Mouse (Mus musculus): ENCODE measurements around the gene Olfr694.
"Not testable (repeated sequence)": the region's sequence is repeated elsewhere in the genome, so short reads cannot be mapped to it uniquely, and the experiment has no call there.

Olfr694 gene

DNA sequence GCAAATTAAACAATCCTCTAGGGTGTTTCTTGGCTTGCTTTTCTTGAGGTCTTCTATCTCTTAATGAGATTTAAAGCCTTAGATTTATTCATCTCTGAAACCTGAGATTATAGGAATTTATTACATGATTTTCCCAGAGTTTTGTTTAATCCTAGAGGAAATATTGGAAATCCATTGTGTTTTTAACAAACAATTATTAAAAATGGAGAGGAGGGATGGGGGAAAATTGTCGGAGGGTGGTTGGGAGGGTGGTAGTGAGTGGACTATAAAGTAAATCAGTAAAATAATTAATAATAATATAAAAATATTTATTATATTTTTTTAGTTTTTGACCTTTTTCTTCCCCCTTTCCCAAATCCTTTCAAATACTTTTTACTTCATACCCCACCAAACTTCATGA lies at the start of gene Olfr694:
Gene Olfr694, minus strand, starts transcription at position 101 of the 400 bp plus-strand sequence.
- DNase-seq (ENCODE audit: low spot score): no peak

DNA sequence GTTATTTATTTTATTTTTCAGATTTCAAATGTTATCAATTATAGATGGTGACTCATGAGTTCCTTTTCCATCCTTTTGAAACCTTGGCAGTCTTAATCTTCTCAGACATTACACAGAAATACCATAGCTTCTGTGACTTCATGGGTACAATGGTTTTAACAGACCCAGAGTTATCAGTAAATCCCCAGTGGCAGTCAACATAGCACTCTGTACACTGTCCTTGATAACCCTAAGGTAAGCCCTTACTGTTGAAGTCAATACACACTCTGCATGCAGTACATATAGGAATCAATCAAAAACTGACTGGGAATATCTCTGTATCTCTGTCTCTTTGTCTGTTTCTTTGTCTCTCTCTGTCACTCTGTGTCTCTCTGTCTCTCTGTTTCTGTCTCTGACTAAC lies 45.4 kb upstream of the Olfr694 start:
- DNase-seq (ENCODE audit: low spot score): no peak

DNA sequence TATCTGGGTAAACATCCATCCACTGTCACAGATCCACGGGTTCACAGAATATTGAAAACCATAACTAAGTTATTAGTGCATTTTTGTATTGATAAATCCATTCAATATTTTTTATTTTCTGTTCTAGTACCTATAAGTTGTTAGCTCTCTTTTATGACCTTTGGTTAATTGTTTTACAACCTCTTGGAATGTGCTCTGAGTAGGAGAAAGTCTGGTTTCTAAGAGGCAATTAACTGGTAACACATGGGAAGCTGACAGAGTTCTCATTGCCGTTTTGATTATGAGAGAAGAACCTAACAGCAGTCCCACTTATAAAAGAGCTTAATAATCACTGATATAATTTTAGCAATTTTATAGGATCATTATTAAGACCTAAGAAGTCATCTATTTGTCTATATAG lies 42.1 kb upstream of the Olfr694 start:
- no peak for DNase-seq (ENCODE audit: low spot score)

DNA sequence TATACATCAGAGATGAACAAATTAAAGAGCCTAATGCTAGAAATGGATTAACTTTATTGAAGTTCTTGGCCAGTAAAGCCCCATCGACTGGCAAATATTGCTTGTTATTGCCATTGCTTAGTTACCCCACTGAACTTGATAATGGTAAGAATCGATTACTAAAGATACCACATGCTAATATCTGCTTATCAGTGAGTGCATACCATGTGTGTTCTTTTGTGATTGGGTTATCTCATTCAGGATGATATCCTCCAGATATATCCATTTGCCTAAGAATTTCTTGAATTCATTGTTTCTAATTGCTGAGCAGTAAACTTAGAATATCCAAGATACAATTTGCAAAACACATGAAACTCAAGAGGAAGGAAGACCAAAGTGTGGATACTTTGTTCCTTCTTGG lies 34.0 kb upstream of the Olfr694 start:
- DNase-seq (ENCODE audit: low spot score): not testable (repeated sequence)

DNA sequence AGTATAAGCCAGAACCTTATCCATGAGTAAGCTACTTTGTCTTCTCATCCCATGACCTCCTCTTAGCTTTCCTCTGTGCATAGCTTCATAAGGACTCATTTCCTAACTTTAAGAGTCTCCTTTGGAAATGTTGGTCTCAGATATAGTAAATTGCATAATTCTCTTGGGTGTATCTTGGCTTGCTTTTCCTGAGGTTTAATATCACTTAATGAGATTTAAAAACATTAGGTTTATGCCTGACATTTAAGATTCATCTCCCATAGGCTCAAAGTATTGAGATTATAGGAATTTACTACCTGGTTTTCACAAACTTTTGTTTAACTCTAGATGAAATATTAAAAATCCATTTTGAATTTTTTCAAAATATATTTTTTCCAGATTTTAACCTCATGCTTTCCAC lies 24.7 kb upstream of the Olfr694 start, which contains the start of gene Olfr695:
Gene Olfr695, minus strand, starts transcription at position 101 of the 400 bp plus-strand sequence.
- no peak for DNase-seq (ENCODE audit: low spot score)

DNA sequence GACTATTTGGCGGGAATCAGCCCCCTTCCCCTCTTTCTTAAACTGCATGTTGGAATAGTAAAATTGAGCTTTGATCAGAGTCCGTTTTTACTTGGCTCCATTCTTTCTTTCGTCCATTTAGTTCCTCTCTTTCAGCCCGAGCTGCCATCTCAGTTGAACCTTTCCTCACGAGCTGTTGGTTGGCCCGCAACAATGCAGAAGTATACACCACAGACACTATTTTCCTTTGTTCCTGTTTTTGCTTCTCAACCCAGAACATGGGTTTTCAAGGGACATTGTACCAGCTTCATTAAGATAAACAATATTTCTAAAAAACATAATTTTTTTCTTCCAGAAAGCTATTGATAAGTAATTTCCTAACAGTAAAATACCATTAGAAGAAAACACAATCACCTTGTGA lies 19.8 kb upstream of the Olfr694 start:
- DNase-seq (ENCODE audit: low spot score): no peak

DNA sequence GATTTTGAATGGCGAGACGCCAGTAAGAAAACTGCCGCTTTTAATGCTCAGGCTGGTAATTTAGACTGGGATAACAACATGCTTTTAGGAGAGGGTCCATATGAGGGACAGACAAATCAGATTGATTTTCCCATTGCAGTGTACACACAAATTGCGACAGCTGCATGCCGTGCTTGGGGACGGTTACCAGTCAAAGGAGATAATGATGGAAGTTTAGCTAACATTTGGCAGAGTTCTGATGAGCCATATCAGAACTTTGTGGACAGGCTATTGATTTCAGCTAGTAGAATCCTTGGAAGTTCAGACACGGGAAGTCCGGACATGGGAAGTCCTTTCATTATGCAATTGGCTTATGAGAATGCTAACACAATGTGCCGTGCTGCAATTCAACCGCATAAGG lies 16.1 kb upstream of the Olfr694 start:
- DNase-seq (ENCODE audit: low spot score): not testable (repeated sequence)

DNA sequence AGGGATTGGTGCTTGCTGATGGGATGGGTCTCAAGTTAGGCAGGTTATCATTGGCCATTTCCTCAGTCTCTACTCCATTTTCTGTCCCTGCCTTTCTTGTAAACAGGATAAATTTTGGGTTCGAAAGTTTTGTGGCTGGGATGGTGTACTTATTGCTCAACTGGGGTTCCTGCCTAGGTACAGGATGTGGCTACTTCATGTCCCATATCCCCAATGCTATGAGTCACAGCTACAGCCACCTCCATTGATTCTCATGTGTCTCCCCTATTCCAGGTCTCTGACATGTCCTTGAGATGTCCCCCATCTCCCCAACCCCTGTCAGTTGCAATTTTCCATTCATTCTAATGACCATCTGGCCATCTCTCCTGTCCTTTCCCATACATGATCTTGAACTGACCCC lies 5.3 kb upstream of the Olfr694 start:
- no peak for DNase-seq (ENCODE audit: low spot score)

DNA sequence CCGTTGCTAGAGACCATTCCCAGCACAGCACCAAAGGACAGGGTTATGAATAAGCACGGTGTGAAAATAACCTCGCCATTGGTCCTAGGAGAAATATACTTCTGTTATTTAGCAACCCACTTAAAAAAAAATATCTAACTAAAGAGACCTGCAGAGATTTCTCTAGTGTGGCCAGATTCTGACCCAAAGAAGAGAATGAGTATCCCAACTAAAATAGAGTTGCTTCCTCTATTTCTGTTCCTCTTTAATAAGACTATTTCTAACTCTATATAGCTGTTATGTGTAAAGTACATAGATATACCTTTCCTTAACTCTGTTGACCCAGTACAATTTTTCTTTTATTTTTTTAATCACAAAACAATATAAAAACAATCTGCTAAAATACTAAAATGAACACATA lies 1.4 kb upstream of the Olfr694 start:
- no peak for DNase-seq (ENCODE audit: low spot score)

DNA sequence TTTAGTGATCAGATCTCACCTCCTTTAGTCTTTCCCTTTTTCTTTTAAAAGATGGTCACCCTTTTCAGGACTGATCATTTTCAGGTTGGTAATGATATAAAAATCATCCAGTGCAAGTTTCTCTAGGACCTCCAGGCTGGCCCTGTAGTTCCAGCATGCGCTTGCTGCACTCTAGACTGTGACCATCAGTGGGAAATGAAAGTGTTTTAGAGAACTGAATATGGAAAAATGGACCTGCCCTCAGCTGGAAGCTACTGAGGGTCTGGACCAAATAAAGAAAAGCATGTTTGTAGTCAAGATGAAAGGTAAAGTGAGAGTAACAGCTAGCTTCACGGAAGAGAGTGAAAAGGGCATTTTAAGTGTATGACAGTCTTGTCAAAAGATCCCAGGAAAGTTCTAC lies 6.2 kb downstream of the Olfr694 start:
- DNase-seq (ENCODE audit: low spot score): no peak

DNA sequence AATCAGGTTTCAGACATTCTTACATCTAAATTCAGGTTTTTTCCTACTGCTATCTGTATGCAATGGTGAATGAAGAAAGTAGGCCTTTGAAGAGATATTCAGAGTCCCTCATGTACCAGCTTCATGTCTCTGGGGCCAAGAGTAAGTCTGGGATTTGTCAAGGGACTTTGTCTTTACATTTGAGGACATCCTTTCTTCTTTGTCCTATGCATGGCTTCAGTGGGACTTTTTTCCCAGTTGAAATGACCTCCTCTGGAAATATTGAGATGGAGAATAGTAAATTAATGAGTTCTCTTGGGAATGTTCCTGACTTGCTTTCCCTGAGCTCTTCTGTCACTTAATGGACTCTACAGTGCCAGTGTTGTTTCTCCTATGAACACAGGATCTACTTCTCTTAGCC lies 11.1 kb downstream of the Olfr694 start, which contains the start of gene Olfr693:
Gene Olfr693, minus strand, starts transcription at position 101 of the 400 bp plus-strand sequence.
- DNase-seq (ENCODE audit: low spot score): no peak

DNA sequence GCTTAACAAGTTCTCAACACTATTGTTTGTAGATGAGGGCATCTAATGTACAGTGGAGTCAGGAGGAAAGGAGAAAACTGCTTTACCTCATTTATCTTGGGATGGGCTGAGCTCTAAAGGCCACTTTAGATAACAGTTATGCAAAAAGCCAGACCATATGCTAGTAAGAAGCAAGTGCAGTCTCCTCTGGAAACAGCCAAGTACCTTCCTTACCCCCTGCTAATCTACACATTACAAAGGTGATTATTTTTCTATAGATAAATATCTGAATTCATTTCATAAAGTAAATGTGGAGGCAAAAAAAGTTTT lies 39.3 kb downstream of the Olfr694 start:
- DNase-seq (ENCODE audit: low spot score): no peak

DNA sequence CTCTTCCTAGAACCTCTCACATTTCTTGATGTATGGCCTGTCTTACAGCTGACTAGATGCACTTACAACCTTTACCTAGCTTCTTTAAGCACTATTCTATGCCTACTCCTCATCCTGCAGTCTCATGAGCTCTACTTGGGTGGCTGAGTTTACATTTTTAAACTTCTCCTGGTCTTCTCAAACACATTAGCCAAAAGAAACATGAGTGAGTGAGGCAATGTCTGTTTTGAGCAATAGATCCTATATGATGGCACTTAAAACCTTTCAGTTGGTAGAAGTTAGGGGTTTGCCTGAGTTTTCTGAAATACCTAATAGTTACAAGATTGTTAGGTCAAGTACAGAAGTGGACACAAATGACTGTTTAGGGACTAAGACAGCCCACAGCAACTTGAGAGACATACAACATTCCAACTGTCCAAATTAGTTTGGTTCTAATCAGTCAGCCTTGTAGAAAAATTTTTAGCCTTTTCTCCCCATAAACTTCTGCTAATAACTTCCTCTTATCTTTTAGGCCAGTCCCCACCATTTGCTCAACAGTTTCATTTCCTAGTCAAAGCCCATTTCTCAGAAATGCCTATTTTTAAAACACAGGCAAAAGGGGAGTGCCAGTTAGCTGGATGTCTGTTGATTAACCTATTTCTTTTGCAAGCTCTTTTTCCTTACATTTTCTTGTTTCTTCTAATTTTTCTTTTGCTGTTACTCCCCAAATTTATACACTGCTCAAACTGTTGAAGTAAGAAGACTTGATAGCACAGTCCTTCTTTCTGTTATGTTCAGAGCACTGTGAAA lies 39.9 kb downstream of the Olfr694 start:
- no peak for DNase-seq (ENCODE audit: low spot score)

DNA sequence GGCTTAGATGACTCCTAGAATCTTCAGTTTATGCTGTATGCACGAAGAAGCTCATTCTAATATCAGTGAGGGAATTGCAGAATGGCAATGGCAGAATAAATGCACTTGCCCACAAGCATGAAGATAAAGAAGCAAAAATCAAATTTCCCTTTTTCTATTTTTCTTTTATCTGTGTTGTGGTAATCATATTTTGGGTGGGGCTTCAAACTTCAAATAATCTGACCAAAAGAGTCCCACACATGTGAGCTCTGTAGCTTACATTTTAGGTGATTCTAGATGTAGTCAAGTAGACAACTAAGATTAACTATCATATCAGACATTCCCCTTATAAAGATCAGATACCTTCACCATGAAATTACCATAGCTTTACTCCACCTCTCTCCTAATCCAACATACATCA lies 41.8 kb downstream of the Olfr694 start:
- no peak for DNase-seq (ENCODE audit: low spot score)

DNA sequence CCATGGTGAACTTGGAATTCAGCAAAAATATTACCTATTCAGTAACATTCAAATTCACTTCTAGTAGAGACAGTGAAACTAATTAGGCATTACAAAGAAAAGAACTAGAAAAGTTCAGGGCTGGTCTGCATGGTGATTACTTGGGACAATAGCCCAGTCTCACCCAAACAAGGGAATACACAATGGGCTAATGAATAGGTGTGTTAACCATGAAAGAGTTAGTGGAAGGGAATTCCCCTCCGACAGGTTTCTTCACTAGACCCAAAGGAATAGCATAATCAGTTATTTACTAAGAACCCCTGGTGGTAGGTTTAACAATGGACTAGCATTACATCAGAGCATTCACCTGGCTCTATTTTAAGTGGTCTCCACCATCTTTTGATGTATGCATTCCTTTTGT lies 46.4 kb downstream of the Olfr694 start:
- DNase-seq (ENCODE audit: low spot score): no peak

DNA sequence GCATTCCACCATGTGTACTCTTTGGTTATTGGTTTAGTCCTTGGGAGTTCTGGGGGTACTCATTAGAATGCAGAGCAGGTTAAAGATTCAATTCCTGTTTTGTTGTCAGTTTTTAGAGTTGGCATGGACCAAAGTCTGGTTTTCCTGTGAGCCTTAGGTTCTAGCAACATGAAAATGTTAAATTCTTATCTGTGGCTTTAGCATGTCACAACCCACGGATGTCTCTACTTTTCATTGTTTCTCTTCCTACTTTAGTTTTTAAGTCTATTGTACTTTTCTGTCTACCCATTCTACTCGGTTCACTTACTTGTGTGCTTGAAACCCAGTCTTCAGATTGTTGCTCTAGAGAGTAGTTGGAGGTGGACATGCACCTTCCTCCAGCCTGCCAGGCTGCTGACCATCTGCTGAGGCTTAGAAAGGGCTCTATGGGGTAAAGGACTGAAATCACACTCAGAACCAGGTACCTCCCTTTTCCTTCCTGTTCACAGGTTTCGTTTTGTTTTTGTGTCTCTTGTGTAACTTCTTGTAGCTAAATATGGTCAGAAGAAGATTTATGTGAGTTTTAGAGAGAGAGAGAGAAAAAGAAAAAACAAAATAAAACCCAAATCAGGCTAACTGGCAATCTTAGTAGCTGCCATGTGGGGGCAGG lies 47.3 kb downstream of the Olfr694 start:
- no peak for DNase-seq (ENCODE audit: low spot score)

DNA sequence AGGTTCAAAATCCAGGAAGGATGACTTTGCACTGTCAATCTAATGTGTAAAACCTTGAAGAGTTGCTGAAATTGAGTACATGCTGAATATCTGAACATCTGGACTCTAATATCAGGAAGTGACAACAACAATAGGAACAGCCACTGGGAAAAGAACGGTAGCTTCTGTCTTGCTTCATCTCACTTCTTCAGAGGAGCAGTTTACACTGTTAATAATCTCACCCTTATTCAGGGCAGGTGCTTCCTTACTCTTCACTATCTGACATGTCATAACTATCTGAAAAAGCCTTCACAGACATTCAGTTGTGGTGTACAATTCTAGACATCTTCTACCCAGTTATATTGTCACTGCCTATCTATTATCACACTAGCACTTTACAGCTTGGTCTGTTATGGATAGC lies 50.8 kb downstream of the Olfr694 start:
- no peak for DNase-seq (ENCODE audit: low spot score)

DNA sequence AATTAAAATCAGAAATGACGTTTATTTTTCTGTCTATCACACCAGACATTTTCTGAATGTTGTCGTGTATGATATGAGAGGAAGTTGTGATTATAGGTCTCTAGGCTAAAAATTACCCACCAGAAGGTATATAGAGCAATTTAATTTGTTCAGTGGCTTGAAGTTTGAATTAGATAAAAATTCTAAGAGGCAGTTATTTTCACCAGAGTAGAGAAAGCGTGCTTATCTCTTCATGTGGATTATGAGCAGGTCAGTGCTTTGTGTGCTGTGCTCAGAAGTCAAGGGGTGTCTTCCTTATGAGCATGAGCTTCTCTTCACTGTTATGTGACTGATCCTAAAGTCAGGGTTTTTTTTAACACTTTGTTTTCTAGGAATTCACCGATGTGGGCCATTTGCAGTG lies 56.1 kb downstream of the Olfr694 start:
- DNase-seq (ENCODE audit: low spot score): no peak
